Mouse (Mus musculus) B cell, adult 2 months (primary cell): ENCODE data around the gene Hoxd11.

Experiments
- DNase-seq, 2 experiments: peaks; one replicate each; pipeline ENCODE4 v3.0.0; 2022

The Hoxd11 gene

DNA sequence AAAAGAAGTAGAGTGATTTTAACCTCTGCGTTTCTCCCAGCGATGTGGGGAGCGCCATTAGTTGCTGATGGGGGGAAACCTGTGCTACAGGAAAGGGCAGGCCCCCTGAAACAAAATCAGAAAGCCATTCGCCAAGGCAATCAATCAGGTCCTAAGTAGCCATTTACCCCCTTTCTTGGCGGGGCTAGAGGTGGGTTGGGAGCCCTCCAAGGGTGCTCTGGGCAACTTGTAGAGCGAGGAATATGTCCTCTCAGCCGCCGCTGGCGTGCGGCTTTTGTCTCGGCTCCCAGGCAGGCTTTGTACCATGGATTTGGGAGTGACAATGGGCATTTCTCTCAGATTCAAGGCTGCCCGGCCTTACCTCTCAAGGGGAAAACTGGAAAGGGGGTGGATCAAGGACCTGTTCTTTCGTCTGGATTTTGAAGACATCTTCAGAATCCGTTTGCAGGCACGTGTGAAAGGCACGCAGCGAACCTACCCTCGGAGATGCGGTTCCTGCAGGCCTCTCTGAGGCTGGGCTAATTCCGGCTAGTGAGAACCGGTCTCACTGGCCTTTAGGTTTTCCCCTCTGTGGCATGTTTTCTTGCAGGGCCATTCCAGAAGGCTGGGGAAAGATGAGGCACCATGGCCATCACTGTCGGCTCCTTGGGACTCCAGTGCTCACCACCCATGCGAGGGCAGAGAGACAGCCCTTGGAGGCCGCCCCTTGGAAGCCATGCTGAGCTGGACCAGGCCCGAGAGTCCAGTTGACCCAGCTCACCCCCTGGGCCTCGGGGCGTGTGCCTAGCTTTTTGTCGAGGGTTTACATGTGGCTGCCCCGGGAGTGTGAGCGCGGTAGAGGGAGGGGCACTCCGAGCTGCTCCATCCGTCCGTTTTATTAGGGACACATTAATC lies 17.3 kb downstream of the Hoxd11 start:
- DNase-seq = no peak

DNA sequence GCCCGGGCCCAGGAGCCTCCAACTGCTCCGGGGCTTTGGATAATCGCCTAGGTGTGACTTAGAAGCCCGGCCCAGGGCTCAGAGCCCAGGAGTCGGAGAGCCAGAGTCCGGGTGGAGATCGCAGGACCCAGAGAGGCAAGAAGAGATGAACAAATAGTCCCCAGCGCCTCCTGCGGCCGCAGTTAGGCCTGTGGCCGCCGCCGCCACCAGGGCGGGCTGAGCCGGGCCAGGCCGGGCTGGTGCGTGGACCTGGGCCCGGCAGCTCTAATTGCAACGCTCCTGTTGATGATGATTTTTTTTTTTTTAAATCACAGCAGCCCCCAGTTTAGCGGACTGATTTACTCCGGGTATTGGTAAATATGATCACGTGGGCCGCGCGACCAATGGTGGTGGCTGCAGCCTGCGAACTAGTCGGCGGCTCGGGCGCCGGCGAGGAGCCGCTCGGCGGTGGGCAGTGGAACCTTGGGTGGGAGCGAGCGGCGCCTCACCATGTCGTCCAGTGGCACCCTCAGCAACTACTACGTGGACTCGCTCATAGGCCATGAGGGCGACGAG lies 18.3 kb downstream of the Hoxd11 start, which contains the start of gene Hoxd9:
TSS of gene Hoxd9 (plus strand) at position 161 of the 555 bp plus-strand sequence.
- DNase-seq = peak in 1 of 2 experiments; percentile 39

- DNase-seq = peak in 1 of 2 experiments; percentile 20
Measured at GRCm38 (mm10) chr2:74698201-74699052, 19.1 kb downstream of the Hoxd11 start.

DNA sequence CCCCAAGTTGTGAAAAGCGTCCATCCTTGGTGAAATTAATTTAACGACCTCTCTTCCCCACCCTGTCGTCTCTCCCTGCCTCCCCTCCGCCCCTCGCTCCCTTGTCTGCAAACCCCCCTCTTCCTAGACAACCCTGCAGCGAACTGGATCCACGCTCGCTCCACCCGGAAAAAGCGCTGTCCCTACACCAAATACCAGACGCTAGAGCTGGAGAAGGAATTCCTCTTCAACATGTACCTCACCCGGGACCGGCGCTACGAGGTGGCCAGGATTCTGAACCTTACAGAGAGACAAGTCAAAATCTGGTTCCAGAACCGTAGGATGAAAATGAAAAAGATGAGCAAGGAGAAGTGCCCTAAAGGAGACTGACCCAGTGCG lies 19.7 kb downstream of the Hoxd11 start:
- no peak for DNase-seq

- DNase-seq = peak in 1 of 2 experiments; percentile 19
Measured at GRCm38 (mm10) chr2:74699664-74700545, 20.5 kb downstream of the Hoxd11 start.

- DNase-seq = no peak
Measured at GRCm38 (mm10) chr2:74700546-74701112, 21.3 kb downstream of the Hoxd11 start.

- peak; percentile 79 for DNase-seq
Measured at GRCm38 (mm10) chr2:74701949-74702819, 22.8 kb downstream of the Hoxd11 start.

DNA sequence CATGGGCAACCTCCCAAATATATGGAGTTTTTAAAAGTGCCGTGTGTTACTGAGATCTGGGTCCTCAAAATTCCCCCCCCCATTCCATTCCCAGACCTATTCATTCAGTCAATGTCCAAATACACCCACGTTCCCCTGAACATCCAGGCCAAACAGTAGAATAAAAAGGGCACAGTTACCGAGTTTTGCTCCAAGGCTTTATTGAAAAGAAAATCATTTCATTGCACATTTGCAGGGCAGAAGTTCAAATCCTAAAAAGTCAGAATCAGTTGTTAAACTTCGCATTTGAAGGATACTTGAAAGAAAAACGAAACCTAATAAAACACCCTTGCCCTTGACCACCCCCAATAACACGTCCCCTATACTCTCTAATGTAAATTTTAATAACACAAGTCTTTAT lies 23.5 kb downstream of the Hoxd11 start:
- no peak for DNase-seq

DNA sequence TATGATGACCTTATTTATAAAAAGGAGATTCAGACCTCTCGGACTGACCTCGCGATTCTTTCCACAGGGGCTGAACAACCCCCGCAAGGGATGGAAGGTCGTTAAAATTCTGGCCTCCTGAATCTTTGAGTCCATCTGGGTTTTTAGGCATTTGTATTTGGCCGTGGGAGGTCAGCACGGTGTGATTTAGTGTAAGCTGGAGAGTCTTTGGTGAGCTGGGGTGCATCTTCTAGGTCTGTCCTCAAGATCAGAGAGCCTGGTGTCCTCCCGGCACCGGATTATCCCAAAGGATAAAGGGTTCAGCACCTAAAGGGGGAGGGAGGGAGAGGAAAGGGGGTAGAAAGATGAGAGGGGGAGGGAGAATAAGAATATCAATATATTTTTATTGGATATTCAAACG lies 24.0 kb downstream of the Hoxd11 start:
- no peak for DNase-seq

DNA sequence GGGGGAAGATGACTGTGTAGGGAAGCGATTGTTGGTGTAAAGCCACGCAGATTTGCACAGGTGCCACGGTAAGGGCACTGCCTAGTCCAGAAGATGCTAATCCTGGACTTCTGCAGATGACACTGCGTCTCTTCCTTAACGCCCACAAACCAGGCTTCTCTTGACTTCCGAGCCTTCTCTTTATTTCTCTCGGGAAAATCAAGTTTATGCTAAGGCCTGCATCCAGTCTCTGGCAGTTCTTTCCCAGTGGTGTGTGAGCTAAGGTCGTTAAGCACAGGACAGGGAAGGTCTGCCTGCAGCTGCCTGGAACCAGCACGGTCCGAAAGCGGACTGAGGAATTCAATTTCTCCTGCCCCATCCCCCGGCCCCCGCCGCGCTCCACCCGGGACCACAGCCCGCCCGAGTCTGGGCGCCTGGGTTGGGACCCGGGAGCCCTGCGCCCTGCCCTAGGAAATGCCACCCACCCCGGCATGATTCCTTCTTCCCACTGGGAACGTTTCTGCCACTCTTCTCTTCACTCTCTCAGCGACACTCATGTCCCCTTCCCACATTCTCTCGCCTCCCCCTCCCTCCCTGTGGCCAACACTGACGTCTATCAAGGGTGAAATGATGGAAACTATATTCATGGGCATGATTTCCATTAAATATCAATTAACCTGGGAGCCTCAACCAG lies 24.5 kb downstream of the Hoxd11 start:
- no peak for DNase-seq

DNA sequence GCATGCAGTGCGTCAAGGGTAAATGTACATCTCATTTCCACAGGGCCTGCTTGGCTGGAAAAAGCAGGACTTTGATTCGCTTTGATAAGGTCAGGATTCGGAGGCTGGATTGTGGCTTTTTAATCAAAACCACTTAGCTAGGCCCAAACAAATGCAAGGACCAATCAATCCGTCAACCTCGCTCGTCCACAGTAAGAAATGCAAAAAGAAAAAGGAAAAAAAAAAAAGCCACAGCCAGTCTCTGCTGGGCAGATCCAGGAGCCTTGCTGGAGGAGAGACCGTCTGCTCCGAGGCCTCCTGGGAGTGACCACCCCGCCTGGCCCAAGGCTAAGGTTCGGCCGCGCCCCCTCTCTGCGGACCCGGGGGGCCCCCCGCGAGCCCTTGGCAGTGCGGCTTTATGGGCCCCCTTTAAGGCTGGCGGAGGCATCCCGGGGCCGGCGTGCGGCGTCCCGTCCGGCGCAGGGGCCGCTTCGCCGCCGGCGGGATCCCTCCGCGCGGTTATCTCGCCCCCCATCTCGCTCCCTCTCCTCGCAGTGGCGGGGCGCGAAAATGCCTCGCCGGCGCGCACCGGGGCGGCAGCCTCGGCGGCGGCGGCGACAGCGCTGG lies 25.1 kb downstream of the Hoxd11 start, which contains the start of gene Hoxd8:
TSS of gene Hoxd8 (plus strand) at position 223 of the 606 bp plus-strand sequence.
- DNase-seq = no peak

DNA sequence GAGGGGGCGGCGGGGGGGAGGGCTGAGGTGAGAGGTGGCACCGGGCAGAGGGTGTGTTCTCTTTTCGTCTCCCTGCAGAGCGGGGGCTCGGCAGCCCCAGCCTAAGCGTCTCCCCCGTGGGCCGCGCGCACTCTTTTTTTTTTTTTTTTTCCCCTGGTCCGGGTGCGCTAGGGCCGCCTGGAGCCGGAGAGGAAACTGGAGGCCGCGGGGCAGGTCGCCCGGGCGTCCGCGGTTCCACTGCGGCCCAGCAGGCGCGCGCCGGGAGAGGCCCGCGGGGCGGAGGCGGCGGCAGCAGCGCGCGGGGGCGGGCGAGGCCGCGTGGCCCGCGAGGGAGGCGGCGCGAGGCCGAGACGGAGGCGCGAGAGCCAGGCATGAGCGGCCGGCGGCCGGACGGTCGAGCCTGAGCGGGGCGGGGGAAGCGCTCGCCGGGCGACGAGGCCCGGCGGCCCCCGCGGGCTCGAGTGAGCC lies 25.7 kb downstream of the Hoxd11 start:
- peak in 1 of 2 experiments; percentile 18 for DNase-seq

- peak in 1 of 2 experiments; percentile 31 for DNase-seq
Measured at GRCm38 (mm10) chr2:74705467-74706089, 26.2 kb downstream of the Hoxd11 start.

GRCm38 (mm10) chr2:74706393-74706960 lies 27.1 kb downstream of the Hoxd11 start:
- DNase-seq = no peak

GRCm38 (mm10) chr2:74707599-74707998 lies 28.2 kb downstream of the Hoxd11 start:
- no peak for DNase-seq

GRCm38 (mm10) chr2:74708676-74709075 lies 29.3 kb downstream of the Hoxd11 start:
- DNase-seq = no peak

- no peak for DNase-seq
Measured at GRCm38 (mm10) chr2:74709465-74710419, 30.4 kb downstream of the Hoxd11 start.
